Mouse (Mus musculus) heart, adult 9 months (tissue): Measurements from ENCODE around the gene Zscan20.
A peak's percentile ranks its signal among the peaks of the same experiment; 100 is the strongest.
"Not testable (repeated sequence)": the region's sequence is repeated elsewhere in the genome, so short reads cannot be mapped to it uniquely, and the experiment has no call there.

ENCODE experiments used
- DNase-seq, 2 experiments: peaks; one replicate each; pipeline ENCODE4 v3.0.0; 2022; ENCODE audit warnings: low spot score in 2 of 2

The Zscan20 gene

DNA sequence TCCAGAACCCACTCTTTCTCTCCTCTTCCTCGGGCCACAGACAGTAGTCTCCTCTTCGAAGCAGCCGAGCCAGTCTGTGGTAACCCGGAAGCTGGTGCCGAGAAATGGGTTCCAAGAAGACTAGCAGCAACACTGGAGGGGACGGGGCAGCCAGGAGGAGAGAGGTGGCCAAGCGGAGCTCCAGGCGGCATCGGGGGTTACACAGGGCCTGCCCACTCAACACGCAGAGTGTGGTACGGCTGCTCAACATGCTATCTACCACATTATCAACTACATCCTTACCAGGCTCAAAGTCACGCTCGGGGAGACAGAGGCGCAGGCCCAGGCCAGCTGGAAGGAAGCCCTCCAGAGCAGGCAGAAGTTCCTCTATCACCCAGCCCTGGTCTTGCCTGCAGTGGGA is 5.9 kb upstream of the Zscan20 start:
- no peak for DNase-seq

DNA sequence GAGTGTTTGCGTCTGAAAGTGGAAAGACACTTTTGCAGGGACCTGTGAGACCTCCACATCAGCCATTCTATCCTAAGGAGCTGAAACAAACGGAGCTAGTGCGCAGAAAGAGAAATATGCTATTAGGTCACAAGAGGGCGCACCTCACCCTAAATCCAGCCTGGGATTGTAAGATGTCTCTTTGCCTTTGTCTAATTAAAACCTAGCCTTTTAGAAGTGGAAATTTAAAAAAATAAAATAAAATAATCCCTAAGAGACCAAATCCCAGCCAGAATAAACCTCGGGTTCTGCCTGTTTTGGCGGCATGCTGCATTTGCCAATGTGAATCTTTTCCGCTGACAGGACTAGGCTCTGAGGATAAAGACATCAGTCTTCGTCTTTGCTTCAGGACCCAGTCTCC is 3.4 kb upstream of the Zscan20 start:
- peak in 1 of 2 experiments; percentile 33 for DNase-seq

DNA sequence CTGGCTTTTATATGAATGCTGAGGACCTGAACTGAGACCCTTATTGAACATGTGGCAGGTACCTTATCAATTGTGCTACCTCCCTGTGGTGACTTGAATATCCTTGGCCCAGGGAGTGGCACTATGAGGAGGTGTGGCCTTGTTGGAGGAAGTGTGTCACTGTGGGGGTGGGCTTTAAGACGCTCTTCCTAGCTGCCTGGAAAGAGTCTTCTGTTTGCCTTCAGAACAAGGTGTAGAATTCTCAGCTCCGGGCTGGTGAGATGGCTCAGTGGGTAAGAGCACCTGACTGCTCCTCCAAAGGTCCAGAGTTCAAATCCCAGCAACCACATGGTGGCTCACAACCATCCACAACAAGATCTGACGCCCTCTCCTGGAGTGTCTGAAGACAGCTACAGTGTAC is 1.8 kb upstream of the Zscan20 start:
- DNase-seq, result not testable (repeated sequence)

DNA sequence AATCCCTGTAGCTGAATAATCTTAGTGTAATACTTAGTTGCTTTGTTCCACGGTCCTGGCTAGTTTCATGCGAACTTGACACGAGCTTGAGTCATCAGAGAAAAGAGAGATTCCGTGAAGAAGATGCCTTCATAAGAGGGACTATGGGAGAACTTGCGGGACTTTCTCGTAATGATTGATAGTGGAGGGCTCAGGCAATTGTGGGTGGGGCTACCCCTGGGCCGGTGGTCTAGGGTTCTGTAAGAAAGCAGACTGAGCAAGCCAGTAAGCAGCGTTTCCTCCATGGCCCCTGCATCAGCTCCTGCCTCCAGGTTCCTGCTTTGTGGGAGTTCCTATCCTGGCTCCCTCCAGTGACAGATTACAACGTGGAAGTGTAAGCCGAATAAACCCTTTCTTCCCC is 808 bp upstream of the Zscan20 start:
- DNase-seq, result no peak

DNA sequence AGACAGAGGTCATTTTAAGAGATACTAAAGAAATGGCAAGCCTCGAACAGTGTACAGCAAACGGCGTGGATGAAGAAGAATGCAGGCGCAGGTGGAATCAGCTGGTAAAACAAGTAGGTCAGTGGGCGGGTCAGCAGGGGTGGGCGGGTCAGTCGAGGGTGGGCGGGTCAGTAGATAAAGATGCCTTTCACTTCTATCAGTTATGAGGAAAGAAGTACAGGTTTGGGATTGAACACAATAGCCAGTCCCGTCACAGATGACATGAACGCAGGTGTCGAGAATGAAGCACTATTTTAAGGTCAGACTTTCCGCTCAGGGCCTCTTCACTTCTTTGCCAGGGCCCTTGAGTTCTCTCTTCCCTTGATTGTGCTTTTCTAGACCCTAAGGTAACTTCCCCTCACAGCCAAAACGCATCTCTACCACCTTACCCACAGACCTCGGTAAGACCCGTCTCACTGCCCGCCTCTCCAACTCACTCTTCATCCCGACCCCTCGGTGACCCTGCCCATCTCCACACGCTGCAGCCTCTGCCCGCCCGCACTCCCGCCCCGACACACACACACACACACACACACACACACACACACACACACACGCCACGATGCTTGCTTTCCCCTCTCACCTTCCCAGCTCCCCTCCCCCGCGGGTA is 498 bp downstream of the Zscan20 start:
- DNase-seq, result no peak

DNA sequence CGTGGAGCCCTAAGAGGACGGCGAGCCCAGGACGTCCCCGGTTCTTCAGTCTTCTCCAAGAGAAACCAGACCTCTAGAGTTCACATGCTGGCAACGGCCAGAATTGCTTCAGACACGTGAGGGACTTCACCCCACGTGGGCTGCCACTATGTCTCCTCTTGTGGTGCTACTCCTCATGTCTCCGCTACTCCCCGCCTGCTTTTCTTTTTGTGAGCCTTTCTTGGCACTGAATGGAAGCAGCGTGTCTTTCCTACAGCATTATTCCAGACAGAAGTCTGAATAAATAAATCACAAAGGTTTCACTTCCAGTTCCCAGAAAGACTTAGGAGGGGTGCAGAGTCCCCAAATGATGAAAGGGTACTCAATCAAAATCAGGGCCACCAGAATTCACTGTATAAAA is 2.2 kb downstream of the Zscan20 start:
- DNase-seq, result peak in 1 of 2 experiments; percentile 13

DNA sequence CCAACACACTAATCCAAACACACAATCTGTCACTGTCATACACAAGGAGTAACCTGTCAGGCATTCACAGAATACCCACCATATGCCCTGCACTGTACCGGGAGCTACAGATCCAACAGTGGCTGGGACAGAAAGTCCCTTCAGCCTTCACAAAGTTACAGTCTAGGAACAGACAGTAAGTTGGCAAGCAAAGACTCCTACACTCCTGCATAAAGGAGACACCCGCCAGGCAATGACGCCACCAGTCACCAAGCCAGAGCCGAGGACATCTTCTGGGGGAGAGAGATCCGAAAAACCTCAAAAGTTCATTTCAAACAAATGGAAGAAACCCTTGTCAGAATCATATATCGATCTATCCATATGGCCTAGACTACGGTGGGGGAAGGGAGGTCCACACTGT is 3.3 kb downstream of the Zscan20 start:
- no peak for DNase-seq

DNA sequence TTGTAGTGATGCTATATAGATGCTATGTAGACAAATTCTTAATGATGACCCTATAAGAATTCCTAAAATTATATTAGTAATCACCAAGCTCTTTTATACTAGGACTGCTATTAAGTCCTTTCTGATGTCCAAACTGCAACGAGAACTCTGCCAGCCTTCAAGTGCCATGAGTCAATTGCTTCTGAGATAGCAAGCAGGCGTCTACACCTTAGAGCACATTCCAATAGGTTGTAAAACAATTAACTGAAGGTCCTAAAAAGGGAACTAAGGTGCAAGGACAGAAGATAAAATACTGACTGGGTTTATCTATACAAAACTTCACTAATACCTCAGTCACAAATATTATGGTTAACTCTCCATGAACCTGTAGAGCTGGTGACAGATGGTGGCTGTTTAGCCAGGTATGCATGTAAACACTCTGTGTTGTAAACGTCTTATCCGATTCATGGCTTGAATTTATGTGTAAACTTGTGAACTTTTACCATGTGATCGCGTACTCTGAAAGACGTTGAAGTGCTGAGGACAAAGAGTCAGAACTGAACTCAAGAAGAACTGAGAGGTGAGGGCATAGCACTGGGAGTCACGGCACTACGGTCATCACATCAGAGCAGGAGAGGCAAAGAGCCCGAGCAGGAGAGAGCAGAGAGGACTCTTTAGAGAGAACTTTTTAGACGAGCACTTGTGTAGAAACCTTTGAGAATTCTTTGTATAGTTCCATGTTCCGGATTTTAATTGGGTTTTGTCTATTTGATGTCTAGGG is 11.9 kb downstream of the Zscan20 start:
- no peak for DNase-seq

DNA sequence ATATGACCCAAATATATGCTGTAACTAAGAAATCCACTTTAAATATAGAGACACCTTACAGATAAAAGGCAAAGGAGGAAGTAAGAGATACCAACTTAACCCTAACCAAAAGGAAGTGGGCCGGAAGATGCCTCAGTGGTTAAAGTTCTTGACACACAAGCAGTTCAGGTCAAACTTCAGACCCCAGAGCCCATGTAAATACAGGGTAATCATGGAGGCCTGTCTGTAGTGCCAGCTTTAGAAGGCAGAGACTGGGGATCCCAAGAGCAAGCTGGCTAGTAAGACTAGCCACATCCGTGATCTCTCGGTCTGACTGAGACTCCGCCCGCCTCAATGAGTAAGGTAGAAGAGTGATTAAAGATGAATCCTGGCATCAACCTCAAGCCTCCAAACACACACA is 15.8 kb downstream of the Zscan20 start:
- no peak for DNase-seq

DNA sequence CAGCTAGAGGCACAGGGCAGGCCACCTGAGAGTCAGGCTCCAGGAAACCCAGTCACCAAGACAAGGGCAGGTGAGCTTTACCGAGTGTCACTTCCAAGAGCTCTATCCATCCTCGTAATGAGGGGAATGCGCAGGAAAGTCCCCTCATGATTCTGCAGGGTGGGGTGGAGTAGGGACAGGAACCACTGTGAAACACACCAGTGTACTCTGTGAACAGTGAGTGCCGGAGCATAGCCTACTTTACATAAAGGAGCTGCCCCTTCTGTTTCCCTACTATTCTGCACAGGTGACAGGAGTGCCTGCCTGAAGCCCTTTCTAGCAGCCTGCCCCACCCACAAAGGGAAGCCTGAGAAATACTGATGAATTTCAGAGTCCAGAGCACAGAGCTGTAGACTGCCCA is 16.6 kb downstream of the Zscan20 start:
- DNase-seq, result no peak

DNA sequence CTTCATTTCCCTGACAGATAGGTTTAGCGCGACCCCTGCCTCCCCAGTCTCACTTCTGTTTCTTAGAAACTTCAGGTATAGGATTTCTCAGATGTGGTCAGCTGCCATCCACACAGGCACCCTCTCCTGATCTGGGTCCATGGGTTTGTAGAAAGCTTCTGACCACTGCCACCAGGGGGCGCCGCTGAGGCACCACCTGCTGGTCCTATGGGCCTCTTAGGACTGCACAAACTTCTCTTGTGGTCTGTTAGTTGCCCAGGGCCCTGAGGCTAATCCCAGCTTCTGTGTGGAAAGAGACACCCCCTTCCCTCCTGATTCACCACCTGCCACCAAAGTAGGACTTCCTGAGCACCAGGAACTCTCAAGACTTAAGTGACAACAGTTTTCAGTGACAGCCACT is 30.7 kb downstream of the Zscan20 start:
- DNase-seq, result no peak

DNA sequence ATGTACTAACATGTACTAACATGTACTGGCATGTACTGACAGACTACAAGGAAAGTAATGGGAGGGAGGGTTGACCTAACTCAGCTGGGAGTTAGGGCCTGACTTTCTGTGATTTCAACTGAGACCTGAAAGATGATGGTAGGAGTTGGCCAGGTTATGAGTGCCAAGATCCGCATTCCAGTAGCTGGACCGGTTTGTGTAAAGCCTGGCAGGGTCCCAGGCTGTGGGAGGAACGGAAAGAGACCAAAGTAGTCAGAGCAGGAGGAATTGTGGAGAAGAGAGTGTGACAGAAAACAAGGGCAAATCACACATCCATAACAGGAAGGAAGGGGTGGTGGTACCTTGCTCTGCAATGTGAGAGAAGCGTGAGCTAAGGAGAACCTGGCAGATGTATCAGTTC is 34.1 kb downstream of the Zscan20 start:
- DNase-seq, result no peak

DNA sequence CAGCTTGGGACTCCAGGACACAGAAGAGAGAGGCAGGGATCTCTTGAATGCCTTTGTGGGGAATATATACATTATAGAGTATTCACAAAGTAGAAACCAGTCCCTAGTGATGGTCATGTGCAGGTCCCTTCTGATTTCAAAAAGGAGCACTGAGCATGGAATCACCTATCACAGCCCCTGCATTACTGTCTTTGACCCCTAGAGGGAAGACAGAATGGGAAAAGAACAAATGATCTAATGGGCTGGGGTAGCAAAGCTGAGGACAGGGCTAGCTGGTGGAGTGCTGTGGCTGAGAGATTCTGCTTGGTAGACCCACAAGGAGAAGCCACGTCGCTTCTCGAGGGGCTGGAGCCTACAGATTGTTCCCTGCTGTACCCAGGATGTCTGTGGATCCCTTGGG is 49.6 kb downstream of the Zscan20 start:
- DNase-seq, result no peak

DNA sequence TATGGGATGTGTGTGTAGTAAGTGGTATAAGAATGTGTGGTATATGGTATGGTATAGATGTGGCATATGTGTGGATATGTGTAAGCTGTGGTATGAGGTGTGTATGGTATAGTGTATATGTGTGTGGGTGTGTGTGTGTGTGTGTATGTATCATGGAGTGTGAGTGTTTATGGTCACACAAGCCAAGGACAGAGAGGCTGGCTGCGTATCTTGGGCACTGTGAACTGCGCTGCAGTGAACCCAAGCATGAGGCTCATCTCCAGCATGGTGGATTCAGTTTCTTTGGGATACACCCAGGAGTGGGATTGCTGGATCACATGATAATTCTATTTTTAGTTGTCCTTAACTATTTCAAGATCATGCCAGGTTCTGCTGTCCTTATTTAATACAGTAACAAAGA is 55.7 kb downstream of the Zscan20 start:
- DNase-seq, result no peak

DNA sequence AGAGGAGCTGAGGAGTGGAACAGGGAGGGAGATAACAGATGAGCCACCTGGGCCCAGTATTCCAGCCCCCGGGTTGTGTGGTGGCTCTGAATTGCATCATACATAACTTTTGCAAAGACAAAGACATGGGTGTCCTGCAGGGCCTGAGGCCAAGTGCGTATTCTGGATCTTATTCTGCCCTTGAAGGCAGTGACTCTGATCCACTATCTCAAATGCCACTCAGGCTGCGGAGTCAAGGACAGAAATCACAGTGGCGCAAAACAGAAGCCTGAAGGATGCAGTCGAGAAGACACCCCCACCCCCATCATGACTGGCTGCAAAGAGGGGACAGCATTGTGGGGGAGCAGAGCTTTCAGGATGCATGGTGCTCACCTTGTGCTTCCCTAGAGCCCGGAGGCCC is 59.1 kb downstream of the Zscan20 start:
- no peak for DNase-seq

DNA sequence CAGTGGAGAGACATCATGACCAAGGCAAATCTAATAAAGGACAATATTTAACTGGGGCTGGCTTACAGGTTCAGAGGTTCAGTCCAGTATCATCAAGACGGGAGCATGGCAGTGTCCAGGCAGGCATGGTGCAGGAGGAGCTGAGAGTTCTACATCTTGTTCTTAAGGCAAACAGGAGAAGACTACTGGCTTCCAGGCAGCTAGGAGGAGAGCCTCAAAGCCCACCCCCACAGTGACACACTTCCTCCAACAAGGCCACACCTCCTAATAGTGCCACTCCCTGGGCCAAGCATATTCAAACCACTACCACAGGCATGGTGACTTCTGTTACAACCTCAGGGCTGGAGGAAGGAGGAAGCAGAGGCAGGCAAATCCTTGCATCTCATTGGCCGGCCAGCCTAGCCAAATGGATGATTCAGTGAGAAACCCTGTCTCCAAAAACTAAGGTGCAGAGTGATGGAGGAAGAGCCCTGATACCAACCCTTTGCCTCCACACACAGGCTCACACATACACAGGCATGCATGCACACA is 65.9 kb downstream of the Zscan20 start:
- not testable (repeated sequence) for DNase-seq

DNA sequence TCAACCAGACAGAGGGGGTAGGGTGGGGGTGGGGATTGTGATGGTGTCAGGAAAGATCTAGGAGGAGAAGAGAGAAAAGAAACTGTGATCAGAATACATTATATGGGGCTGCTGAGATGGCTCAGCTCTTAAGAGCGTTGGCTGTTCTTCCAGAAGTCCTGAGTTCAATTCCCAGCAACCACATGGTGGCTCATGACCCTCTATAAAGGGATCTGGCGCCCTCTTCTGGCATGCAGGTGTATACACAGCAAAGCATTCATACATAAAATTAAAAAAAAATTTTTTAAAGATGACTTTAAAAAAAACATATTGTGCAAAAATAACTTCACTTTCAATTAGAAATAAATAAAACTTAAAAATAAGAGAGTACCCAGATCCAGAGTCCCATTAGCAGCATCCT is 66.5 kb downstream of the Zscan20 start:
- no peak for DNase-seq
